Mouse (Mus musculus): ENCODE results near the gene Ces3a. TPM values are rescaled to one million over a fixed set of nuclear protein-coding genes. Genes with fewer than 3 reads are reported as not detected.

Ces3a gene
- polyA plus RNA-seq, 1 experiment from 2014 or later, result not detected

Other genes with a start within 250 kb of the Ces3a start
- gene Ces2b, start 217.0 kb upstream of the Ces3a start, polyA plus RNA-seq (2014; fragmentation: Nextera tagmentation; extraction: Ambion mirVana), result 0.38 TPM in 1 of 2 replicates, not detected in the other
- gene Ces2c, start 201.5 kb upstream of the Ces3a start, polyA plus RNA-seq (2014; fragmentation: Nextera tagmentation; extraction: Ambion mirVana), result not detected in 2 replicates
- not detected in 2 replicates for gene Ces2e, start 122.3 kb upstream of the Ces3a start, polyA plus RNA-seq (2014; fragmentation: Nextera tagmentation; extraction: Ambion mirVana)
- not detected in 2 replicates for gene Ces2f, start 101.2 kb upstream of the Ces3a start, polyA plus RNA-seq (2014; fragmentation: Nextera tagmentation; extraction: Ambion mirVana)
- not detected in 2 replicates for gene Ces2g, start 86.9 kb upstream of the Ces3a start, polyA plus RNA-seq (2014; fragmentation: Nextera tagmentation; extraction: Ambion mirVana)
- gene Ces2h, start 47.7 kb upstream of the Ces3a start, polyA plus RNA-seq (2014; fragmentation: Nextera tagmentation; extraction: Ambion mirVana), result not detected in 2 replicates
- gene Ces3b, start 35.2 kb downstream of the Ces3a start, polyA plus RNA-seq (2014; fragmentation: Nextera tagmentation; extraction: Ambion mirVana), result not detected in 2 replicates
- not detected in 2 replicates for gene Ces4a, start 83.2 kb downstream of the Ces3a start, polyA plus RNA-seq (2014; fragmentation: Nextera tagmentation; extraction: Ambion mirVana)
- gene Cbfb, start 122.1 kb downstream of the Ces3a start, polyA plus RNA-seq (2014; fragmentation: Nextera tagmentation; extraction: Ambion mirVana), result 25.7 and 34.7 TPM in 2 replicates
- gene D230025D16Rik, start 176.5 kb downstream of the Ces3a start, polyA plus RNA-seq (2014; fragmentation: Nextera tagmentation; extraction: Ambion mirVana), result 38.7 and 39.9 TPM in 2 replicates
- gene B3gnt9, start 206.6 kb downstream of the Ces3a start, polyA plus RNA-seq (2014; fragmentation: Nextera tagmentation; extraction: Ambion mirVana), result 3.2 and 5.6 TPM in 2 replicates
- 13.5 and 15.0 TPM in 2 replicates for gene Tradd, start 216.0 kb downstream of the Ces3a start, polyA plus RNA-seq (2014; fragmentation: Nextera tagmentation; extraction: Ambion mirVana)
- 0.72 and 0.96 TPM in 2 replicates for gene Fbxl8, start 216.0 kb downstream of the Ces3a start, polyA plus RNA-seq (2014; fragmentation: Nextera tagmentation; extraction: Ambion mirVana)
- gene Hsf4, start 221.2 kb downstream of the Ces3a start, polyA plus RNA-seq (2014; fragmentation: Nextera tagmentation; extraction: Ambion mirVana), result 0.14 and 0.35 TPM in 2 replicates
- gene Nol3, start 227.5 kb downstream of the Ces3a start, polyA plus RNA-seq (2014; fragmentation: Nextera tagmentation; extraction: Ambion mirVana), result 3.0 and 4.2 TPM in 2 replicates
- 65.7 and 98.8 TPM in 2 replicates for gene 4931428F04Rik, start 241.3 kb downstream of the Ces3a start, polyA plus RNA-seq (2014; fragmentation: Nextera tagmentation; extraction: Ambion mirVana)
- gene Exoc3l, start 247.5 kb downstream of the Ces3a start, polyA plus RNA-seq (2014; fragmentation: Nextera tagmentation; extraction: Ambion mirVana), result 8.6 and 13.1 TPM in 2 replicates
- gene E2f4, start 249.1 kb downstream of the Ces3a start, polyA plus RNA-seq (2014; fragmentation: Nextera tagmentation; extraction: Ambion mirVana), result 43.9 and 51.7 TPM in 2 replicates

All from midbrain, embryonic 14.5 days (tissue).